Mouse (Mus musculus) lung, embryonic 15.5 days (tissue): ENCODE measurements at regions not wholly inside any gene's neighbourhood (a gene's known extent, or its start where the extent isn't known, plus 50 kb on each side); places are given as distances from the start of the nearest gene placed in this dataset.

Experiments used
- ATAC-seq: fragments of 200-750 bp; cut with Nextera tagmentation; 2 replicates; pipeline ENCODE4 v1.8.0; 2017; ENCODE audit warnings: moderate number of reproducible peaks, borderline replicate concordance; ENCODE audit not compliant: low FRiP score, low TSS enrichment; ENCODE audit errors: extremely low read depth
- H3K27ac ChIP-seq: fragments of 300-500 bp; sonication (generic); 2 replicates; pipeline ENCODE4 v1.5.1; 2015; ENCODE audit warnings: moderate library complexity, mild to moderate bottlenecking, inconsistent platforms
- H3K27me3 ChIP-seq: fragments of 300-500 bp; sonication (generic); 2 replicates; pipeline ENCODE4 v1.6.1; 2015; ENCODE audit warnings: inconsistent platforms
- H3K36me3 ChIP-seq: fragments of 300-500 bp; sonication (generic); 2 replicates; pipeline ENCODE4 v1.6.1; 2015; ENCODE audit warnings: inconsistent platforms
- H3K4me1 ChIP-seq: fragments of 300-500 bp; sonication (generic); 2 replicates; pipeline ENCODE4 v1.6.1; 2015; ENCODE audit warnings: inconsistent platforms
- H3K4me2 ChIP-seq: fragments of 300-500 bp; sonication (generic); 2 replicates; pipeline ENCODE4 v1.6.1; 2015; ENCODE audit warnings: inconsistent platforms, mild to moderate bottlenecking, moderate library complexity
- H3K4me3 ChIP-seq: fragments of 300-500 bp; sonication (generic); 2 replicates; pipeline ENCODE4 v1.5.1; 2015; ENCODE audit warnings: mild to moderate bottlenecking, inconsistent platforms
- H3K9ac ChIP-seq: fragments of 300-500 bp; sonication (generic); 2 replicates; pipeline ENCODE4 v1.6.1; 2015; ENCODE audit warnings: inconsistent platforms
- H3K9me3 ChIP-seq: fragments of 300-500 bp; sonication (generic); 2 replicates; pipeline ENCODE4 v1.6.1; 2016; ENCODE audit warnings: inconsistent platforms
- WGBS: fragments of 180-500 bp; shearing (Covaris S2); methylation state at CpG from one replicate; pipeline ENCODE4 v1.1.7; 2015; 5-methylcytosine and 5-hydroxymethylcytosine counted together

- Histone ChIP-seq H3K27me3 (no peaks in the 10 kb centered on the region), H3K4me2 (no peak overlapping the region), H3K4me1 (no peaks in the 10 kb centered on the region), H3K9ac (no peak overlapping the region), H3K36me3 (no peaks in the 10 kb centered on the region), H3K27ac (no peak overlapping the region), H3K9me3 (no peaks in the 10 kb centered on the region), H3K4me3 (no peak overlapping the region)
- ATAC-seq = no peak
- 85% methylated on average over 2 of the region's 2 CpGs for WGBS
These were observed 156.0 kb upstream of the Speer2 start for GRCm38 (mm10) chr16:70019564-70019963.

- WGBS = 79% methylated on average over 7 of the region's 7 CpGs
- no peak for ATAC-seq
- Histone ChIP-seq H3K27ac (no peak overlapping the region), H3K27me3 (no peaks in the 10 kb centered on the region), H3K4me3 (no peak overlapping the region), H3K4me2 (no peak overlapping the region), H3K36me3 (no peaks in the 10 kb centered on the region), H3K4me1 (no peaks in the 10 kb centered on the region), H3K9me3 (no peaks in the 10 kb centered on the region), H3K9ac (no peak overlapping the region)
These were observed 157.9 kb upstream of the Speer2 start for GRCm38 (mm10) chr16:70021436-70021835.

DNA sequence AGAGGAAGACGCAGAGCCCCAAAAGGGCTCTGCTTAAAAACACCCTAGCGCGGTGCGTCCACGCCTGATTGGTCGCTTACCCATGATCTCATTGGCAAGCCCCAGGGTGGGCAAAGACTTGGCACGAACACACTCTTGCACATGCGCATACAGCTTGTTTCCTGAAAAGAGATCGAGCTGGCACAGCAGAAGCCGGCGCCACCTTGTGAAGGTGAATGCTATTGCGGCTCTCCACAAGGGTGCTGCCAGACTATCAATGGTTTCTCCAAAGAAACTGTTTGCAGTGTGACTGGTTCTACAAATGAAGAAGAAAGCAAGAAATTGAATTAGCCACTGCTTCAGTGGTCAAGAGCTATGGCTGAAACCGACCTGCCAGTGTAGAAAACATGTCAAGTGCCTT, 165.1 kb upstream of the Speer2 start:
- H3K4me2 ChIP-seq = no peak overlapping the region
- H3K27me3 ChIP-seq = no peaks in the 10 kb centered on the region
- H3K9ac ChIP-seq = no peak overlapping the region
- no peaks in the 10 kb centered on the region for H3K4me1 ChIP-seq
- ATAC-seq = no peak
- H3K9me3 ChIP-seq = no peaks in the 10 kb centered on the region
- WGBS = 78% methylated on average over 13 of the region's 13 CpGs
- H3K36me3 ChIP-seq = no peaks in the 10 kb centered on the region
- H3K4me3 ChIP-seq = no peak overlapping the region
- no peak overlapping the region for H3K27ac ChIP-seq

GRCm38 (mm10) chr16:70045547-70045946, 182.0 kb upstream of the Speer2 start:
- H3K27ac ChIP-seq = no peak overlapping the region
- no peaks in the 10 kb centered on the region for H3K4me1 ChIP-seq
- no peaks in the 10 kb centered on the region for H3K27me3 ChIP-seq
- no peak for ATAC-seq
- H3K4me3 ChIP-seq = no peak overlapping the region
- H3K9me3 ChIP-seq = no peaks in the 10 kb centered on the region
- H3K4me2 ChIP-seq = no peak overlapping the region
- no peaks in the 10 kb centered on the region for H3K36me3 ChIP-seq
- no peak overlapping the region for H3K9ac ChIP-seq

- Histone ChIP-seq H3K4me3 (no peak overlapping the region), H3K27me3 (no peaks in the 10 kb centered on the region), H3K36me3 (no peaks in the 10 kb centered on the region), H3K9ac (no peak overlapping the region), H3K9me3 (no peaks in the 10 kb centered on the region), H3K4me2 (no peak overlapping the region), H3K4me1 (no peaks in the 10 kb centered on the region), H3K27ac (no peak overlapping the region)
- ATAC-seq = no peak
- WGBS = 61% methylated on average over 4 of the region's 4 CpGs
These were observed 182.5 kb upstream of the Speer2 start for GRCm38 (mm10) chr16:70046009-70046408.

DNA sequence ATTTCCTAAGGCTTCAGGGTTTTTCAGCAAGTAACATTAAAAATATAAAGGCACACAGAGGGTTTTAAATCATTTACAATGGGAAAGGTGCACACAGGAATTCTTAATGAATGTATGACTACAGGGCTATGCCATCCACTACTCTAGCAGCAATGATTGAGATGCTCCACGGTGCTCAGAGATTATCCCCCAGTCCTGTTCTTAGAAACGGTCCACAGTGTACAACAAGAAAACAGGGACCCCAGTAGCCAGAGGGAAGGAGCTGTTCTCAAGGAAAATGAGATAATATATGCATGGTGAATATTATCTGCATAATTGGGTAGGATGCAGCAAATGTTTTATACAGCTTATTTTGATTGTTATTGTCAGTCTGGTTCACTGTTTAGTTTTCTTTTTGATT, 186.3 kb upstream of the Speer2 start:
- Histone ChIP-seq H3K4me3 (no peak overlapping the region), H3K27ac (no peak overlapping the region), H3K27me3 (no peaks in the 10 kb centered on the region), H3K4me2 (no peak overlapping the region), H3K9ac (no peak overlapping the region), H3K9me3 (no peaks in the 10 kb centered on the region), H3K36me3 (no peaks in the 10 kb centered on the region), H3K4me1 (no peaks in the 10 kb centered on the region)
- WGBS = 69% methylated on average over 2 of the region's 2 CpGs
- ATAC-seq = no peak

GRCm38 (mm10) chr16:70071471-70071870, 207.9 kb upstream of the Speer2 start:
- 71% methylated on average over 4 of the region's 4 CpGs for WGBS
- no peak overlapping the region for H3K4me3 ChIP-seq
- H3K27me3 ChIP-seq = no peaks in the 10 kb centered on the region
- H3K9ac ChIP-seq = no peak overlapping the region
- ATAC-seq = no peak
- H3K36me3 ChIP-seq = no peaks in the 10 kb centered on the region
- H3K9me3 ChIP-seq = no peaks in the 10 kb centered on the region
- no peak overlapping the region for H3K27ac ChIP-seq
- no peaks in the 10 kb centered on the region for H3K4me1 ChIP-seq
- no peak overlapping the region for H3K4me2 ChIP-seq

DNA sequence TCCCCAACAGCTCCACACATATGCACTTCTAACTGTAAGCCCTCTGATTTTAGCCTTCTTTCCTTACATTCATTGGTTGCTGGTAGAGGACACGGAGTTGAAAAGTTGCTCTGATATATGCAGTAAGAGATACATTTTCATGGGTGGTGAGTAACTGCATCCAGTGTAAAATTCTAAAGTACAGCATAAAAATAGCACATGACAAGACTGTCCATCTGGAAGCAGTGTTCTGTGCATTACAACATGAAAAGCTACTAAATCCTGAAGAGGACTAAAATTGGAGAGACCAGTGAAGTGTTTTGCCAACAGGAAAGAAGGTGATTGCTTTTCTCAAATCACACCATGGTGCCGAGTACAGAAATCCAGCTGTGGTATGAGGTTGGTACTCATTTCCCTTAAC, 210.2 kb upstream of the Speer2 start:
- Histone ChIP-seq H3K4me1 (no peaks in the 10 kb centered on the region), H3K9me3 (no peaks in the 10 kb centered on the region), H3K9ac (no peak overlapping the region), H3K36me3 (no peaks in the 10 kb centered on the region), H3K4me2 (no peak overlapping the region), H3K27me3 (no peaks in the 10 kb centered on the region), H3K4me3 (no peak overlapping the region), H3K27ac (no peak overlapping the region)
- WGBS = 73% methylated on average over 2 of the region's 2 CpGs
- no peak for ATAC-seq

GRCm38 (mm10) chr16:70079497-70079896, 216.0 kb upstream of the Speer2 start:
- Histone ChIP-seq H3K4me2 (no peak overlapping the region), H3K9ac (no peak overlapping the region), H3K27ac (no peak overlapping the region), H3K4me3 (no peak overlapping the region), H3K9me3 (no peaks in the 10 kb centered on the region), H3K4me1 (no peaks in the 10 kb centered on the region), H3K36me3 (no peaks in the 10 kb centered on the region), H3K27me3 (no peaks in the 10 kb centered on the region)
- no peak for ATAC-seq
- WGBS = 74% methylated on average over 10 of the region's 10 CpGs

GRCm38 (mm10) chr16:70091291-70091690, 222.5 kb upstream of the Gbe1 start:
- no peak for ATAC-seq
- H3K27ac ChIP-seq = no peak overlapping the region
- no peak overlapping the region for H3K4me2 ChIP-seq
- H3K9ac ChIP-seq = no peak overlapping the region
- H3K4me3 ChIP-seq = no peak overlapping the region
- no peaks in the 10 kb centered on the region for H3K9me3 ChIP-seq
- no peaks in the 10 kb centered on the region for H3K4me1 ChIP-seq
- 84% methylated on average over 4 of the region's 4 CpGs for WGBS
- H3K27me3 ChIP-seq = no peaks in the 10 kb centered on the region
- no peaks in the 10 kb centered on the region for H3K36me3 ChIP-seq

DNA sequence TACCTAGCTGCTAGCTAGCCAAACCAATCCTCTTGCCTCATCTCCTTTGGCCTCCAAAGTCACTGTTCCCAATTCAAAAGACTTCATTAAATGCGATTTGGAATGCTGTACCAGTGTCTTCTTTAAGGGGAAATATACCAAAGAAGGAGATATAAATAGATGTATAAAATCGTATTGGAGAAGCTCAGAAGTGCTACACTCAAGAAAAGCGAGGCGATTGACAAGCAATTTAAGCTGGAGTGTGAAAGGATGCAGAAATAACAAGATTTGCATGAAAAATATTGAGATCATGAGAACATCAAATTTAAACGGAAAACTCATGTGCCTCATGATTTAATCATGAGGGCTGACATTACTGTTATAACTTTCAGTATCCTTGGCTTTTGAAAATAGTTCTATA, 221.8 kb upstream of the Gbe1 start:
- WGBS = 87% methylated on average over 5 of the region's 5 CpGs
- Histone ChIP-seq H3K4me1 (no peaks in the 10 kb centered on the region), H3K4me3 (no peak overlapping the region), H3K9ac (no peak overlapping the region), H3K9me3 (no peaks in the 10 kb centered on the region), H3K36me3 (no peaks in the 10 kb centered on the region), H3K27me3 (no peaks in the 10 kb centered on the region), H3K27ac (no peak overlapping the region), H3K4me2 (no peak overlapping the region)
- no peak for ATAC-seq

DNA sequence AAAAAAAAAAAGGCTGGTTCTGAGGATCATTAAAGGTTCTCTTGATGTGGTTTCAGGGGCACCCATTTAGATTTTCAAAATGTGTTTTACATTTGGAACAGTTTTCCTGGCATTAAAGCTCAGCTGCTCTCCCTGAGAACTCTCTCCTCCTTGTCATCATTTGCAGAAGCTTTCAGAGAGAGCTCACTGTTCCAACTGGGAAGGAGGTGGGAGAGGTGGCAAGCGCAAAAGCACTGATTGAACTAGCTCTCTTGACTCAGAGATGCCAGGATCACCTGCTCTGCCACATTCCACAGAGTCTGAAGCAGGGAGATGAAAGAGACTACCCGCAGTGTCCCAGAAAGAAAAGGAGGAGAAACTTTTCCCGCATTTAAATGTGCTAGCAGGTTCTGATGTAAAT, 220.5 kb upstream of the Gbe1 start:
- peak; percentile 75; the same call in 1 of the 2 replicates for ATAC-seq
- Histone ChIP-seq H3K27ac (no peak overlapping the region), H3K9ac (no peak overlapping the region), H3K36me3 (no peaks in the 10 kb centered on the region), H3K9me3 (no peaks in the 10 kb centered on the region), H3K4me3 (no peak overlapping the region), H3K4me2 (no peak overlapping the region), H3K4me1 (no peaks in the 10 kb centered on the region), H3K27me3 (no peaks in the 10 kb centered on the region)
- 22% methylated on average over 3 of the region's 3 CpGs for WGBS

DNA sequence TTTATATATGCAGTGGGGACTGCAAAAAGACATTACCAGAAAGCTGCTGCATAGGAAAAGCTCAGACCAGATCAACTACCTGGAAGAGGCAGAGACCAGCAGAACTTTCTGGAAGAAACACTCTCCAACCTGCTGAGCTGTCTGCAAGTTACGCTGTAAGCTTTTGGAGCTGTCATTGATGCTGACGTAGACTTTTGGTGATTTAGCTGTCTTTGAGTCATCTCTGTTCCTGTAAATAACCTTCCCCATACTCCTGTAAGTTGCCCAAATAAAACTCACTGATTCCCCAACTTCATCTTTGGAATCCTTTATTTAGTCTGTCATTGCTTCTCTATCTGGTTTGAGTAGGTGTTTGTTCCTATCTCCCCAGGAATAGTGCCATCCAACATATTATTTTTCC, 218.5 kb upstream of the Gbe1 start:
- Histone ChIP-seq H3K27me3 (no peaks in the 10 kb centered on the region), H3K9me3 (no peaks in the 10 kb centered on the region), H3K36me3 (no peaks in the 10 kb centered on the region), H3K4me1 (no peaks in the 10 kb centered on the region), H3K27ac (no peak overlapping the region), H3K4me3 (no peak overlapping the region), H3K9ac (no peak overlapping the region), H3K4me2 (no peak overlapping the region)
- no peak for ATAC-seq
- WGBS = 56% methylated on average over 2 of the region's 2 CpGs
